Mouse (Mus musculus) adrenal gland (tissue): ENCODE results near the gene Aco2.

Experiments used
- intact Hi-C: fragments of 180-260 bp; cut with DNase I; formaldehyde crosslinking; loops from one replicate; pipeline ENCODE4 v1.15.1; 2025

Gene Aco2

GRCm38 (mm10) chr15:81871604-81872261, 376 bp upstream of the Aco2 start, which contains the start of gene Phf5a:
TSS of gene Phf5a (minus strand) at chr15:81871911.
- intact Hi-C loops, result no loop called here

DNA sequence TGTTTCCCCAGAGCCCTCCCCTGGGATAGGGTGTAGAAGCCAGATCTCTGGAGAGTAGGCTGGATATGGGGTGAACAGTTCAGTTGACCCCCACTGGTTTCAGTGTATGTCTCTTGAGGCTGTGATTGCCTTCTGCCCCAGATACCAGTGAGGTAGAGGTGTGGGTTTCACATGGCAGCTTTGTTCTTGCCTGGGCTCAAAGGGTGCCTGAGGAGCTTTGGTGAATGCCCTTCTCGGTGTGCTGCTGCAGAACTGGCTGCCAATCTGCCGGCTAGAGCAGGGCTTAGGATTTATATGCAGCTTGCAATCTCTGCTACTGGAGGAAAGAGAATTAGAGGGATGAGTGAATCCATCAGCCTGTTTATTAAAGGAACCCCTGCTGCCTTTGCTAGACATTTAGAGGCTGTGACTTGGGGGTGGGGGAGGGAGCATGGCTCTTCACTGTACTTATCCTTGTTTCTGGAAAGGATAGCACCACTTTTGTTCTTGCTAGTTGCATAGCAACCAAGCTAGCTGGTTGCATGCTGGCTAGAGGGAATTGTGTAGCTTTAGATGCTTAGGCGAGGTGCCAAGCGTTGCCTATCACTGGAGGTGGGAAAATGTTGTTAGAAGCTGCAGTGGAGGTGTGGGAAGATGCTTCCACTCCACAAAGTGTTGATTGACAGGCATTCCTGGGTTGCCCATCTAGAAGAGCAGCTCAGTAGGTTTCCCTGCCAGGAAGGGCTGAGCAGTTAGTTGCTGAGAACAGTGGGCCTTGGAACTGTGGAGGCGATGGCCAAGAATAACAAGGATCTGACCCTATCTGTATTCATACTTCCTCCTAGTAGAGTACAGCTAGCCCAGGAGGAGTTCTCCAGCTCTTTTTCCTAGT, 7.7 kb downstream of the Aco2 start:
- intact Hi-C loops, result no loop called here

- intact Hi-C loops, result no loop called here
Observed at GRCm38 (mm10) chr15:81882348-81882747, 10.2 kb downstream of the Aco2 start.

- intact Hi-C loops, result no loop called here
Observed at GRCm38 (mm10) chr15:81885418-81885934, 13.4 kb downstream of the Aco2 start.

DNA sequence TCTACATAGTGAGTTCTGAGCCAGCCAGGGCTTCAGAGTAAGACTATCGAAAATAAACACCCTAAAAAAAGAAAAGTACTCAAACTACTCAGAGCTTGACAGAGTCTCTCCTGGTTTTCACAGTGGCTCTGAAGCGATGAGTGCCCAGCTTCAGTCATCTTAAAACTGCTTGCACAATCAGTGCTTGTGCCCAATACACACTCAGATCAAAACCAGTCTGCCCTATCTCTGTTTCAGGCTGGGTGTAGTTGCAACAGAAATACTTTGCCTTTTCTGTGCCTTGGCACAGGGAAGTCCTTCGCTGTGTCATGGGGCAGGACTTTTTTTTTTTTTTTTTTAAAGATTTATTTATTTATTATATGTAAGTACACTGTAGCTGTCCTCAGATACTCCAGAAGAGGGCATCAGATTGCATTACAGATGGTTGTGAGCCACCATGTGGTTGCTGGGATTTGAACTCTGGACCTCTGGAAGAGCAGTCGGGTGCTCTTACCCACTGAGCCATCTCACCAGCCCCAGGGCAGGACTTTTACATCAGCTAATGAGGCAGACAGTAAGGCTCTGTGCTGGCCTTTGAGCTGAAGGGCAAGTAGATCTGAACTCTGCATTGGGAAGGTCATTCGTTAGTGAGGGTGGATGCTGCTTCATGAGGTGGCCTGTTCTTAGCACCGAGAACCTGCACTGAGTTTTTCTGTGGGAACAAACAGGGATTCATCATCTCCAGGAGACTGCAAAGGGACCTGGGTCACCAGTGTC, 14.9 kb downstream of the Aco2 start:
- intact Hi-C loops, result no loop called here

DNA sequence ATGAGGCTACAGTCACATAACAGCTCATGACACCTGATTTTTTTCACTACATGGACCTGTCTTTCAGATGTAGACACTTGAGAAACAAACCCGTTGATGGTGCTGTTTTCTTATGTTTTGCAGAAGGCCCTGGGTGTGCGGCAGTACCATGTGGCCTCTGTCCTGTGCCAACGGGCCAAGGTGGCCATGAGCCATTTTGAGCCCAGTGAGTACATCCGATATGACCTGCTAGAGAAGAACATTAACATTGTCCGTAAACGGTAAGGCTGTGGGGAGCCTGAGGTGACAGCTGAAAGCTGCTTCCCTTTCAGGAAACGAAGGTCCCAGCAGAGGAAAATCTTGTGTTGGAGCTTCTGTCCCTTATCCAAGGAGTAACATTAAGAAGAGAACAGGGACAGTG, 17.1 kb downstream of the Aco2 start:
- intact Hi-C loops, result no loop called here

- intact Hi-C loops, result no loop called here
Observed at GRCm38 (mm10) chr15:81891140-81891802, 19.2 kb downstream of the Aco2 start.

GRCm38 (mm10) chr15:81891822-81892580, 19.9 kb downstream of the Aco2 start:
- intact Hi-C loops, result no loop called here

DNA sequence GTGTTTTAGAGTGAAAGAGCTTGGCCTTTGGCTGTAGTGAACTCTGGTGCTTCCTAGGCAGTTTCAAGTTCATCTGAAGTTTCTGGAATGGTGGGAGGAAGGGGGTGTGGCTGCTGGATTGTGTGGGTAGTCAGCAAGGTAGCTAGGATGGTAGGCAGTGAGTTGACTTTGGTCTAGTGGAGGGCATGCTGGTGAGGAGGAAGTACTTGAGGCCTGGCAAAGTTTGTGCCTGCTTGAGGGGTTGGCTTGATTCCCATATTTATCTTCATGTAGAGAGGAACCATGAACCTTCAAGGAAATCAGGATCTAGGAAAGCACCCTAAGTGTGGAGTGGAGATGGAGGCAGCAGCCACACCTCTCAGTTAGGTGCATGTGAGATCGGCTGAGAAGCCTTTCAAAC, 21.9 kb downstream of the Aco2 start:
- intact Hi-C loops, result no loop called here

DNA sequence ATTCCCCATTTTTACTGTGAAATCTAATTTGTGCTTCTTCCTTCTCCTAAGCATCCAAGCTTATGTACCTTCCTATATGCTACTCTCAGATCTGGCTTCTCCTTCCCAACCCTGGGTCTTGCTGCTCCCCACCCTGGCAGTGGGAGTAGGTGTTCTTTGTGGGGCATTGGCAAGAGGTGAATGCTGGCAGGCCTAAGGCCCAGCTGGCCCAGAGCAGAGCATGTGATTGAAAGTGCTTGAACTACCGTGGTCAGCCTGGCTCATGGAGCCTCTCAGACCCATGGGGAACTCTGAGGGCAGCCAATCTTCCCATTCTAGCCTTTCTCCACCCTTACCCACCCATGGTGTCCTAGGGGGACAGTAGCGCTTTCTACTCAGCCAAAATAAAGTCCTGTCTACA, 24.3 kb downstream of the Aco2 start:
- intact Hi-C loops, result no loop called here

DNA sequence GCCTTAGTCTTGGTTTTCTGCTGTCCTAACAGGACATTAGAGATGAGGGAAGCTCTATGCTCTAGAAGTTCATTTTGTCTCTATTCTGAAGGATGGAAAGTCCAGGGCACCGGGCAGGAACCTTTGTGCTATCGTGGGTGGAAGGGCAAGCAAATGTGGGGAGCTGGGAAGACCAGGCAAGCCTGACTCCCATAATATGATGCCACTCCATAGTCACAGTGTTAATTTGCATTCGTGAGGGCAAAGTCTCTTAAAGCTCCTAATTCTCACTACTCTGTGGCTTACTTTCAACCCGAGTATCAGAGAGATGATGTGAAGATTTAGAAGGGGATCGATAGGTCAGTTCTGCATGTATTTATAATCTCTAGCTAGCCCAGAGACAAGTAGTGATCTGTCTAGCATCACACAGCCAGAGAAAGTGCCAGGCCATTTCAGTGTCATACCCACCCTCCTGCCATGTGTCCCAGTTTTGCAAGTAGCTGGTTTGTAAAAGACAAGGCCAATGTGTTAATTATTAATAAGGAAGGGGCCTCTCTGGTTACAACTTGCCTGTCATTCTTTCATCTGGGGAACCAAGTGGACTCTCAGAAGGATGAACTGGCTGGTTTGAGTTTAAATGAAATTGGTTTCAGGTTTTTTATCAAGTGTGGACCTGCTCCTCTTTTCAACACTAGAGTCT, 25.6 kb downstream of the Aco2 start:
- intact Hi-C loops, result no loop called here

DNA sequence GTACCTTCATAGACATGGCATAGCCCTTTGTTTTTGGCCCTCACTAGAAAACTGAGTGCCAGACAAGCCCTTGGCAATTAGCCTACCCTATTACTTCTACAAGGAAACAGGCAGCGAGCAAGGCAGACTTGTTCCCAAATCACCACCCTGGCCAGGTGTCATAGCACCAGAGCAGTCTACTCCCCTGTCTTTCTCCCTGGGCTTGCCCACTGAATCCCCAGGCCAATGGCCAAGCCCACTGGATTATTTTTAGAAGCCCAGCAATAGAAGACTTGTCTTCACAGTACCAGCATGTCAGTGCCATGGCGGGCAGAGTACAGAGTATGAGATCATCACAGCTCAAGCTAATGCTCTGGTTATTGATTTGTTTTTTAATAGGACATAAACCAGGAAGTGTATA, 26.6 kb downstream of the Aco2 start:
- intact Hi-C loops, result no loop called here

GRCm38 (mm10) chr15:81904939-81905338, 32.8 kb downstream of the Aco2 start:
- intact Hi-C loops, result loop anchor here (5.0 kb wide), 1 partner anchor 73 kb away; no protein-coding TSS in a partner anchor

DNA sequence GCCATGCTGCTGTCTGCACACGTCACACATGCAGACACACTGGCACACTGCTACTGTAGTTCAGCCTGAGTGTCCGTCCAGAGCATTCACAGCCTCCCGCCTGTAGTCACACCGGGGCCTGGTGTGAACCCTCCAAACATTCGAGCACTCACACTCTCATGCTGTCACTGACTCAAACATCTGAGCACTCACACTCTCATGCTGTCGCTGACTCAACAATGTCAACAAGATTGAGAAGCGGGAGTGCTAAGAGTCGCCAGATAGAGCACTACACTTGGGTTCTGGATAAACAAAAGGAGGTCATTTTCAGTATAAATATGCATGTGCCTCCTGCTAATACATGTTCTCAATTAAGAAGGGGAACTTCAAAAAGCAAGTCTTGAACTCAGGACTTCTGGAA, 35.8 kb downstream of the Aco2 start:
- intact Hi-C loops, result loop anchor here (5.0 kb wide), 1 partner anchor 76 kb away; no protein-coding TSS in a partner anchor

GRCm38 (mm10) chr15:81908767-81909166, 36.7 kb downstream of the Aco2 start:
- intact Hi-C loops, result loop anchor here (5.0 kb wide), 1 partner anchor 76 kb away; no protein-coding TSS in a partner anchor

- intact Hi-C loops, result loop anchor here (10.0 kb wide), 1 partner anchor 178 kb away; no protein-coding TSS in a partner anchor
Observed at GRCm38 (mm10) chr15:81912498-81912897, 40.4 kb downstream of the Aco2 start.

DNA sequence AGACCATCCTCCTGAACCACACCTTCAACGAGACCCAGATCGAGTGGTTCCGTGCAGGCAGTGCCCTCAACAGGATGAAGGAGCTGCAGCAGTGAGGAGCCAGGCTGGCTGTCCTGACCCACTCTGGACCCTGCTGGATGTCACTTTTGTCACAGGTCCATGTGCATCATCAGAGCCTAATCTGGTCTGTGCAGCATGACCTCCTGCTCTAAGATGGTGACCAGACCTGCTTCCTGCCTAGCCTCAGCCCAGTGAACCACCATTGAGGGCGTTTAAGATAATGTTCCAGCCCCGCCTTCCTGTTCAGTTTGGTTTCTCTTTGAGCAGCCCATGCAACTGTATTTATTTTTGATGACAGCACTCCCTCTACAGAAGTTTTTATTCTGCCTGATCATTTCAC, 42.6 kb downstream of the Aco2 start:
- intact Hi-C loops, result loop anchor here (10.0 kb wide), 1 partner anchor 180 kb away; no protein-coding TSS in a partner anchor

DNA sequence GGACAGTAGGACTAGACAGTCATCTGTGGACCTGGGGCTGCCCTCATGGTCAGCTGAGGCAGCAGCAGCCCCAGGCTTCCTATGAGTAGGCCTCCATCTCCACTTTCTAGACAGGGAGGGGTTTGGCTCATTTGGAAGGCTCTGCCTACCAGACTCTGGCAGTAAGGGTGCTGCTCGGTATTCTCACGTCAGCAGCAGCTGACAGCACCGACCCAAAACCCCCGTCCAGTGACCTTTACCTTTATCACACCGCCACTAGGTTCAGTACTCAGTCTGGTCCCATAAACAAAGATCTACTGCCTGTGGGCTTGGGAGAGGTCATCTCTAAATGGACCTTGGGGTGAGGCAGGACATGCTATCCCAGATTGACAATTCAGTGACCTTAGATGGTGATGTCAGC, 43.6 kb downstream of the Aco2 start:
- intact Hi-C loops, result loop anchor here (10.0 kb wide), 1 partner anchor 181 kb away; no protein-coding TSS in a partner anchor

- intact Hi-C loops, result loop anchor here (10.0 kb wide), 1 partner anchor 182 kb away; no protein-coding TSS in a partner anchor
Observed at GRCm38 (mm10) chr15:81917201-81917600, 45.1 kb downstream of the Aco2 start.
